Mouse (Mus musculus) ES-E14 (cell line): ENCODE measurements at regions not wholly inside any gene's neighbourhood (a gene's known extent, or its start where the extent isn't known, plus 50 kb on each side); places are given as distances from the start of the nearest gene placed in this dataset.

Experiments used
- CHD2 ChIP-seq: IDR thresholded peaks from 2 replicates; pipeline ENCODE4 v1.6.1; 2014; ENCODE audit warnings: mild to moderate bottlenecking, low read depth, low read length, inconsistent platforms
- HCFC1 ChIP-seq: IDR thresholded peaks from 2 replicates; pipeline ENCODE4 v1.6.1; 2012; ENCODE audit warnings: low read length, inconsistent platforms, borderline replicate concordance; ENCODE audit not compliant: insufficient read depth
- MAFK ChIP-seq: IDR thresholded peaks from 2 replicates; pipeline ENCODE4 v1.6.1; 2014; ENCODE audit warnings: mild to moderate bottlenecking, low read depth, low read length, inconsistent platforms; ENCODE audit not compliant: insufficient read depth
- ZC3H11A ChIP-seq: IDR thresholded peaks from 2 replicates; pipeline ENCODE4 v1.6.1; 2012; ENCODE audit warnings: low read depth, mild to moderate bottlenecking, inconsistent platforms, low read length, borderline replicate concordance
- ZNF384 ChIP-seq: IDR thresholded peaks from 2 replicates; pipeline ENCODE4 v1.6.1; 2012; ENCODE audit warnings: low read depth, low read length, inconsistent platforms

DNA sequence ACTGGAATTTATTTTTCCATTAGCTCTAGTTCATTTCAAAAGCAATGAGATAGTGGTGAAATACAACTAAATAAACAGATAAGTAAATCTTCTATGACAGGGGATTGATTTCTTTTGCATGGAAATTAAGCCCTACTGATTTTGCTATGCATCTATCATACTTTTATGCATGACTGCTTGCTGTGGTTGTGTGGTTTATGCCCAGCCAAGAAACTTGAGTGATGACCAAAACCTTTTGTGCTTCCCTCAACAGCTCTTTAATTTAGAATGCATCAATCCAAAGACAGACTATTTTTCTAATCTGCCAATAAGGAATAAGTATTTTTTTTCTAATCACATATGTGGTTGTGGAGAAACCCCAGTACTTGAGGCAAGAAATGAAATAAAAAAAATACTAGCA lies 303.6 kb downstream of the Col12a1 start:
- no peak for TF ChIP-seq ZNF384
- TF ChIP-seq ZC3H11A: no peak
- no peak for TF ChIP-seq CHD2
- TF ChIP-seq HCFC1: no peak
- no peak for TF ChIP-seq MAFK
